ENCODE assay signal across 8 mouse cellular contexts in genomic region chr1:160045056-160045715, GRCm38 (mm10). TPM values are rescaled to one million over a fixed set of nuclear protein-coding genes. Genes with fewer than 3 reads are reported as not detected.
DNase-seq lines count a peak whose midpoint lies in the region; ATAC-seq lines count a peak whose summit lies in the region.

No protein-coding gene starts in this region.

- H3K27me3 ChIP-seq in forebrain, embryonic 14.5 days (replicated peaks; ENCODE audit: control insufficient read depth, insufficient read depth, low read length) = no peaks in the 10 kb centered on the region
- H3K27me3 ChIP-seq in kidney, embryonic 14.5 days (ENCODE audit: control insufficient read depth, insufficient read depth, low read length) = no peaks in the 10 kb centered on the region

- no peaks in the 10 kb centered on the region for H3K36me3 ChIP-seq in forebrain, embryonic 14.5 days (ENCODE audit: control insufficient read depth, insufficient read depth, low read length)
- no peaks in the 10 kb centered on the region for H3K36me3 ChIP-seq in kidney, embryonic 14.5 days (ENCODE audit: control insufficient read depth, insufficient read depth, low read length)

- H3K9me3 ChIP-seq in forebrain, embryonic 14.5 days (replicated peaks; ENCODE audit: control insufficient read depth, low read length) = no peaks in the 10 kb centered on the region
- H3K9me3 ChIP-seq in kidney, embryonic 14.5 days (ENCODE audit: control insufficient read depth, low read length) = no peaks in the 10 kb centered on the region

- H3K4me1 ChIP-seq in forebrain, embryonic 14.5 days (ENCODE audit: control insufficient read depth, insufficient read depth, low read length) = peaks cover 6% of the 10 kb centered on the region
- 0 out of 2 replicates have a peak, but pooled peaks cover 3% of the 10 kb centered on the region for H3K4me1 ChIP-seq in kidney, embryonic 14.5 days (ENCODE audit: control insufficient read depth, insufficient read depth, low read length)

- 73% methylated on average over 3 of the region's 3 CpGs for WGBS in forebrain, embryonic 14.5 days
- 56% methylated on average over 3 of the region's 3 CpGs for WGBS in kidney, embryonic 14.5 days

- no peak overlapping the region for H3K27ac ChIP-seq in forebrain, embryonic 14.5 days (ENCODE audit: low read depth, low read length)
- H3K27ac ChIP-seq in kidney, embryonic 14.5 days (ENCODE audit: low read depth, low read length) = no peak overlapping the region; the same call in 1 of the 2 replicates

- ATAC-seq in forebrain, embryonic 14.5 days = no peak
- ATAC-seq in kidney, embryonic 14.5 days (ENCODE audit: low FRiP score, low TSS enrichment) = no peak
- no peak for ATAC-seq in granulocyte monocyte progenitor cell, adult 5-6 weeks (replicated peaks; ENCODE audit: poor library complexity, severe bottlenecking)

- H3K9ac ChIP-seq in forebrain, embryonic 14.5 days (ENCODE audit: low read length) = no peak overlapping the region
- peak overlapping the region; percentile 65; the same call in 1 of the 2 replicates for H3K9ac ChIP-seq in kidney, embryonic 14.5 days (ENCODE audit: low read depth, low read length)

- H3K4me2 ChIP-seq in forebrain, embryonic 14.5 days (ENCODE audit: low read length) = peak overlapping the region; percentile 50; the same call in 1 of the 2 replicates
- H3K4me2 ChIP-seq in kidney, embryonic 14.5 days (replicated peaks; ENCODE audit: low read depth, low read length) = peak overlapping the region; percentile 82

- no peak overlapping the region for H3K4me3 ChIP-seq in forebrain, embryonic 14.5 days (ENCODE audit: low read depth, low read length)
- peak overlapping the region; percentile 54 for H3K4me3 ChIP-seq in kidney, embryonic 14.5 days (ENCODE audit: low read length)

- peak; percentile 24 for DNase-seq in urinary bladder, postnatal 14 days (ENCODE audit: low spot score)
- no peak for DNase-seq in urinary bladder, adult 18-20 months (ENCODE audit: low spot score in 2 of 2)
- no peak for DNase-seq in forebrain, embryonic 14.5 days (ENCODE audit: low spot score)
- peak; percentile 73 for DNase-seq in lung, postnatal 36 days
- DNase-seq in cerebellum, postnatal 4 days (ENCODE audit: low spot score in 2 of 2) = no peak
- no peak for DNase-seq in layer of hippocampus, adult 8-10 months (ENCODE audit: low spot score in 2 of 2)

RNA-seq across cellular contexts. Expression of gene 4930523C07Rik, which starts 1.0 kb away (rescaled TPM):
- polyA plus RNA-seq in forebrain, embryonic 14.5 days (2014; fragmentation: Nextera tagmentation; extraction: Ambion mirVana) = 1.7 and 2.8 TPM in 2 replicates
- 23.3 and 28.5 TPM in 2 replicates for polyA plus RNA-seq in kidney, embryonic 14.5 days (2014; fragmentation: Nextera tagmentation; extraction: Ambion mirVana)
- total RNA-seq in layer of hippocampus, adult 8-10 months (2022) = 1 to 10 TPM; 1.3 to 3.3 (median 2.2) TPM
- total RNA-seq in granulocyte monocyte progenitor cell, adult 5-6 weeks (2014; fragmentation: Nextera tagmentation) = 22.9 and 28.4 TPM in 2 replicates
- 53.9 and 82.3 TPM in 2 replicates for total RNA-seq in granulocyte monocyte progenitor cell, adult 5-6 weeks (2017)

Comparison
In these comparisons a context has a peak if more than half of its experiments do, and no peak if none do; other contexts are left out.
1. DNase-seq: peak in urinary bladder, postnatal 14 days (single experiment) and lung, postnatal 36 days (single experiment); none in urinary bladder, adult 18-20 months (0 of 2), forebrain, embryonic 14.5 days (single experiment), cerebellum, postnatal 4 days (0 of 2) and layer of hippocampus, adult 8-10 months (0 of 2).
2. RNA of gene 4930523C07Rik, which starts 1.0 kb away (total RNA-seq): 22.9 to 82.3 TPM in granulocyte monocyte progenitor cell, adult 5-6 weeks; 1.3 to 3.3 TPM in layer of hippocampus, adult 8-10 months; every median in the first group is over 4 times any median in the second.